Mouse (Mus musculus) bone marrow, adult 2 months (tissue): ENCODE data around the gene Apoc2.

Source experiments
- CTCF ChIP-seq: fragments of 200-500 bp; IDR thresholded peaks from 2 replicates; pipeline ENCODE4 v1.5.1; 2011; ENCODE audit warnings: low read length, control low read depth; ENCODE audit not compliant: control insufficient read depth, insufficient read depth
- POLR2A ChIP-seq: fragments of 200-500 bp; IDR thresholded peaks from 2 replicates; pipeline ENCODE4 v1.6.1; 2011; ENCODE audit warnings: low read depth, mild to moderate bottlenecking, control low read depth, low read length, borderline replicate concordance; ENCODE audit not compliant: control insufficient read depth

GRCm38 (mm10) chr7:19651063-19651786, 26.5 kb downstream of the Apoc2 start:
- no peak for TF ChIP-seq POLR2A
- no peak for TF ChIP-seq CTCF
